Mouse (Mus musculus): ENCODE measurements around the gene Rnh1. TPM values are rescaled to one million over a fixed set of nuclear protein-coding genes. Genes with fewer than 3 reads are reported as not detected.

The Rnh1 gene
- polyA plus RNA-seq, 1 experiment from 2014 or later, result 96.9 TPM

DNA sequence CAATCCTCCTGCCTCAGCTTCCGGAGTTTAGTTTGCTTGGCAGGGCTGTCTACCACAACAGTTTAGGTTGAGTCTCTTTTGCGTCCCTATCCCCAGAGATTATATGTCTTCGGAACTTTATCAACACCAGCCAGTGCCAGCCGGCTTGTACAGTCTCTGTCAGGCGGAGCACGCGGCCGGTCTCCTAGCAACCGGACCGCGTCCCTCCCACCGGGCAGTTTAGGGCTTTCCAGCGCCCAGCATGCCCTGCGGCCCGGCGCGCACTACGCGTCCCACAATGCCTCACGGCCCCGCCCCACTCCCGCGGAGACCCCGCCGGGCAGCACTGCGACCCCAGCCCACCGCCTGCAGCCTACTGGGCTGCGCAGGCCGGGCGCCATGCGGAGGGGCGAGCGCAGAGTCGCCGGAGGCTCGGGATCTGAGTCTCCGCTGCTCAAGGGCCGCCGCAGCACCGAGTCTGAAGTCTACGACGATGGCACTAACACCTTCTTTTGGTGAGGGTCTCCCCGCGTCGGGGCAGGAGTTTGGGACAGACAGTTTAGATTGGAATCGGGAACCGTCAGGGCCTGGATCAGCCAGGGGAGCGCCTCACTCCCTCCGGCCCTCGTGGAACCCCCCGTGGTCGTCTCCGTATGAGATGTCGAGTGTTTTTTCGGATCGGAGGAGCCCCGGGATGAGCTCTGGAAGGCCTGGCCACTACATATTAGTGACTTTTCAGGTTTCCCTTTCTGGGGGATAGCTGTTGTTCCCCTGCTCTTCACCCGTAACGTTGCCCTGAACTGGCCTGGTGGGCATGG lies 41.4 kb downstream of the Rnh1 start:
- H3K4me1 ChIP-seq (ENCODE audit: control insufficient read depth, insufficient read depth, low read length), result peaks cover 13% of the 10 kb centered on the region
- ATAC-seq (replicated peaks; ENCODE audit: extremely low read depth, insufficient read depth, low FRiP score), result peak; percentile 99
- under 1% methylated on average over 59 of the region's 59 CpGs for WGBS
- peak overlapping the region; percentile 98 for H3K9ac ChIP-seq (ENCODE audit: low read length)
- peak overlapping the region; percentile 61; the same call in 1 of the 2 replicates for H3K27ac ChIP-seq (ENCODE audit: low read length)
- H3K36me3 ChIP-seq (ENCODE audit: control insufficient read depth, insufficient read depth), result peaks cover 5% of the 10 kb centered on the region
- no peaks in the 10 kb centered on the region for H3K27me3 ChIP-seq (ENCODE audit: control insufficient read depth, insufficient read depth, low read length)
- H3K4me3 ChIP-seq (ENCODE audit: low read length), result peak overlapping the region; percentile 96
- no peaks in the 10 kb centered on the region for H3K9me3 ChIP-seq (replicated peaks; ENCODE audit: control insufficient read depth, low read length)
- peak overlapping the region; percentile 83 for H3K4me2 ChIP-seq (ENCODE audit: low read depth, low read length)

DNA sequence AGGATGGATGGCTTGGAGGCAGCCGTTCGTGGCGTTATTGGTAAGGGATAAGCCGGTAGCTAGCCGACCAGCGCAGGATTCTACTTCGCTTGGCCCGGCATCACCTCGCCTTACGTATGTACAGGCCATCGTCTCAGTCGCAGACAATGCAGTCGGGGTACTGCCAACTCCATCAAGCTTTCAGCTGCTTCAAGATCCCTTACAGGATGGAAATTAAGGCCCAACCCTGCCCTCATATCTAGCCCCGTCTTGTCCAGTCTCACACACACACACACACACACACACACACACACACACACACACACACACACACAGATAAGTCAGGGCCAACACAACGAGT lies 49.2 kb downstream of the Rnh1 start:
- WGBS, result 4% methylated on average over 15 of the region's 15 CpGs

DNA sequence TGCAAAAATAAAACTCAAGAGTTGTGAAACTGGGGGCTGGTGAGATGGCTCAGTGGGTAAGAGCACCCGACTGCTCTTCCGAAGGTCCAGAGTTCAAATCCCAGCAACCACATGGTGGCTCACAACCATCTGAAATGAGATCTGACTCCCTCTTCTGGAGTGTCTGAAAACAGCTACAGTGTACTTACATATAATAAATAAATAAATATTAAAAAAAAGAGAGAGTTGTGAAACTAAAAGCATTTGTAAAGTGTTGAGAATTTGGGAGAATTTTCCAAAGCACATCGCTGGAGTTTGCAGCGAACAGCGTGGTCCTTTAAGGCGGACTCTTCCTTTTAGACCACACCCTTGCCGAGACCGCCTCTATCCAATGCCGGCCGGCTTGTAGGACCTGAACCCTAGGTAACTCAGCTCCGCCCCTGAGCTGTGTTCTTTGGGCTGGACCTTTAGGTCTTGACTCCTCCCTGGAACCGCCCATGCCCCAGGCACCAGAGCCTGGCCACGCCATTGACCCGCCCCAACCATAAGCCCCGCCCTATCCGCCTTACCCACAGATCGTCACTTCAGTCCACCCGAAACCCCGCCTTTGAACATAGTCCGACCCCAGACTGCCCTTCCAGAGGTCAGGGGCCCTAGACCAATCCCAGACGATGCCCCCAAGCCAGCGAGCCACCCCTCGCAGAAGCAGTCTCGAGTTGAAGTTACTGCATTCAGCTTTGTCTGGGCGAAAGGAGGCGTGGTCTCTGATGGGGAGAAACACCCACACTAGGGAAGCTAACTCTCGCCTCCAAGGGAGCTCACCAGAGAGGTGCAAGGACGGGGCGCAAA lies 49.8 kb downstream of the Rnh1 start:
- whole genome bisulfite sequencing, result 1% methylated on average over 29 of the region's 29 CpGs
- no peaks in the 10 kb centered on the region for H3K9me3 ChIP-seq (replicated peaks; ENCODE audit: control insufficient read depth, low read length)
- peak; percentile 100 for ATAC-seq (replicated peaks; ENCODE audit: extremely low read depth, insufficient read depth, low FRiP score)
- H3K4me1 ChIP-seq (ENCODE audit: control insufficient read depth, insufficient read depth, low read length), result peaks cover 10% of the 10 kb centered on the region
- H3K27ac ChIP-seq (ENCODE audit: low read length), result peak overlapping the region; percentile 93
- peak overlapping the region; percentile 88 for H3K9ac ChIP-seq (ENCODE audit: low read length)
- H3K36me3 ChIP-seq (ENCODE audit: control insufficient read depth, insufficient read depth), result no peaks in the 10 kb centered on the region
- peak overlapping the region; percentile 90 for H3K4me2 ChIP-seq (ENCODE audit: low read depth, low read length)
- H3K27me3 ChIP-seq (ENCODE audit: control insufficient read depth, insufficient read depth, low read length), result no peaks in the 10 kb centered on the region
- peak overlapping the region; percentile 81 for H3K4me3 ChIP-seq (ENCODE audit: low read length)

More for the DNA sequence above, 49.2 kb downstream of the Rnh1 start:
- Histone ChIP-seq H3K4me2 (ENCODE audit: low read depth, low read length) (peak overlapping the region; percentile 90), H3K9ac (ENCODE audit: low read length) (peak overlapping the region; percentile 88), H3K4me3 (ENCODE audit: low read length) (peak overlapping the region; percentile 81), H3K27ac (ENCODE audit: low read length) (peak overlapping the region; percentile 93), H3K27me3 (ENCODE audit: control insufficient read depth, insufficient read depth, low read length) (no peaks in the 10 kb centered on the region), H3K9me3 (replicated peaks; ENCODE audit: control insufficient read depth, low read length) (no peaks in the 10 kb centered on the region), H3K4me1 (ENCODE audit: control insufficient read depth, insufficient read depth, low read length) (peaks cover 10% of the 10 kb centered on the region), H3K36me3 (ENCODE audit: control insufficient read depth, insufficient read depth) (no peaks in the 10 kb centered on the region)
- no peak; the same call in 1 of the 2 replicates for ATAC-seq (replicated peaks; ENCODE audit: extremely low read depth, insufficient read depth, low FRiP score)

DNA sequence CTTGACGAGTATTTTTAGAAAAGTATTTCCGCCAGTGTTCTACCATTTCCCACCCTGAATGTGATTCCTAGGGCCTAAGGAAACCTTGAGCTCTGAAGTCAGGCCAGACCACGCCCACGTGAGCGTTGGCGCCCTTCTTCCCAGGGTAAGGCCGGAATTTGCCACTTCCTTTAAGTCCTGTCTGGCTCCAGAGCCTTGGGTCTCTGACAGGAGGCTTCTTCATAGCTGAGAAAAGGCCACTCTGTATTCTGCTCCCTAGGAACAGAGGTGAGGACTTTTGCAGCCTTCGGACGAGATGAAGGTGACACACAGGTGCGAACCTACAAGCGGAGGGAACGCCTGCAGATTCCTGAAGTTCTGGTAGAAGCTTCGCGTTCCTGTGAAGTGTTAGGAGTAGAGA lies 50.4 kb downstream of the Rnh1 start, which contains the start of gene Ptdss2:
TSS of gene Ptdss2 (plus strand) at position 138 of the 400 bp plus-strand sequence.
- peaks cover 10% of the 10 kb centered on the region for H3K4me1 ChIP-seq (ENCODE audit: control insufficient read depth, insufficient read depth, low read length)
- H3K4me2 ChIP-seq (ENCODE audit: low read depth, low read length), result peak within 1 kb of the TSS; percentile 90
- H3K9ac ChIP-seq (ENCODE audit: low read length), result peak within 1 kb of the TSS; percentile 88
- peak within 1 kb of the TSS; percentile 93 for H3K27ac ChIP-seq (ENCODE audit: low read length)
- H3K36me3 ChIP-seq (ENCODE audit: control insufficient read depth, insufficient read depth), result no peaks in the 10 kb centered on the region
- no peaks in the 10 kb centered on the region for H3K9me3 ChIP-seq (replicated peaks; ENCODE audit: control insufficient read depth, low read length)
- H3K27me3 ChIP-seq (ENCODE audit: control insufficient read depth, insufficient read depth, low read length), result no peaks in the 10 kb centered on the region
- H3K4me3 ChIP-seq (ENCODE audit: low read length), result peak within 1 kb of the TSS; percentile 81
- 41% methylated on average over 14 of the region's 14 CpGs for WGBS
- no peak for ATAC-seq (replicated peaks; ENCODE audit: extremely low read depth, insufficient read depth, low FRiP score)

DNA sequence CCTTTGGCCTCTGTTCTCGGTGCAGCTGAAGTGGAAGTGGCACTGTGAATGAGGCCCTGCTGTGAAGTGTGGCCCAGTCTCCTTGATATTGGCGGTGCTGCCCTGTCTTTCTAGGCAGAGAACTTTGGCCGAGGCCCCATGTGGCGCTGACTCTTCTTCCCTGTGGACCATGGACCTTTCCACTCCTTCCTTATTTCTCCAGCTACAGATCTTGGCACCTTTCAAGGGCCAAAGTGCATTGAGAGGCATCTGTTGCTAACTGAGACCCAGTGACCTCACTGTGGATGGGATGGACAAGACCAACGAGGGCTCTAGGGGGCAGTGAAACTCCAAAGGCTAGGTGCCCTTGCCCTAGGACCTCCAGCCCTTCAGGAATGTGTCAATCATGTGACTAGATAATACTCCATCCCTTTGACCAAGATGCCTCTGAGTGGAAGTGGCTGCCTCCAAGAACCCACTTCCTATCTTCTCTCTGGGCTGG lies 51.6 kb downstream of the Rnh1 start:
- Histone ChIP-seq H3K4me1 (ENCODE audit: control insufficient read depth, insufficient read depth, low read length) (peaks cover 10% of the 10 kb centered on the region), H3K27ac (ENCODE audit: low read length) (no peak overlapping the region), H3K9ac (ENCODE audit: low read length) (no peak overlapping the region), H3K4me2 (ENCODE audit: low read depth, low read length) (no peak overlapping the region), H3K36me3 (ENCODE audit: control insufficient read depth, insufficient read depth) (no peaks in the 10 kb centered on the region), H3K27me3 (ENCODE audit: control insufficient read depth, insufficient read depth, low read length) (no peaks in the 10 kb centered on the region), H3K4me3 (ENCODE audit: low read length) (no peak overlapping the region), H3K9me3 (replicated peaks; ENCODE audit: control insufficient read depth, low read length) (no peaks in the 10 kb centered on the region)
- no peak for ATAC-seq (replicated peaks; ENCODE audit: extremely low read depth, insufficient read depth, low FRiP score)
- 69% methylated on average over 5 of the region's 5 CpGs for WGBS

DNA sequence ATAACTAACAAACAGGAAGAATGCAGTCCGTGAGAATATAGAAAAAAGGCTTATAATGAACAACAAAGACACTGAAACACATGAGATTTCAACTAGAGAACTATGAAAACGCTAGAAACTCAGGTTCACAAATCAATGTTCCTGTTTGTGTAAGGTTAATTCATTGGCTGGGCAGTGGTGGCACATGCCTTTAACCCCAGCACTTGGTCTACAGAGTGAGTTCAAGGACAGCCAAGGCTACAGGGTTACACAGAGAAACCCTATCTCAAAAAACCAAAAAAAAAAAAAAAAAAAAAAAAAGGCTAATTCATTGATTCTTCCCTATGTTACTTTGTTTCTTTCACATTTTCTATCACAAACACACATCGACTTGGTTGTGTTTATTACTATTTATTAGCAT lies 52.1 kb downstream of the Rnh1 start:
- Histone ChIP-seq H3K9me3 (replicated peaks; ENCODE audit: control insufficient read depth, low read length) (no peaks in the 10 kb centered on the region), H3K27ac (ENCODE audit: low read length) (no peak overlapping the region), H3K36me3 (ENCODE audit: control insufficient read depth, insufficient read depth) (no peaks in the 10 kb centered on the region), H3K9ac (ENCODE audit: low read length) (no peak overlapping the region), H3K4me2 (ENCODE audit: low read depth, low read length) (no peak overlapping the region), H3K4me3 (ENCODE audit: low read length) (no peak overlapping the region), H3K27me3 (ENCODE audit: control insufficient read depth, insufficient read depth, low read length) (no peaks in the 10 kb centered on the region), H3K4me1 (ENCODE audit: control insufficient read depth, insufficient read depth, low read length) (peaks cover 7% of the 10 kb centered on the region)
- ATAC-seq (replicated peaks; ENCODE audit: extremely low read depth, insufficient read depth, low FRiP score), result no peak
- 79% methylated on average over 3 of the region's 3 CpGs for WGBS

DNA sequence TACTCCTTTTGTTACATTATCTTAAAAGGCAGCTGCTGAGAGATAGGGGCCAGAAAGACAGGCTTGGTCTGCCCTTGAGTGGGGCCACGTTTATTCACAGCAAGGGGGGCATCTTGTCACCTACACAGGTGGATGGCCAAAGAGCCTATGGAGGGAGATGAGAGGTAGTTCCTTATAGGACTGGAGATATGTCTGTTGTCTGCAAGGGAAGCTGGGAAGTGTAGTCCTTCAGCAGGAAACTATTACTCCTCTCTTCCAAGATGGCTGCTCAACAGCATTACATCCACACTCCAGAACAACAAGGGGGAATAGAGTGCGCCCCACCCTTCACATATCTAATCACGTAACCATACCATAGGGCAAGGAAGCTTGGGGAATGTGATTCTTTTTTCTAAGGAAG lies 53.2 kb downstream of the Rnh1 start:
- WGBS, result 65% methylated on average over 3 of the region's 3 CpGs
- no peaks in the 10 kb centered on the region for H3K27me3 ChIP-seq (ENCODE audit: control insufficient read depth, insufficient read depth, low read length)
- ATAC-seq (replicated peaks; ENCODE audit: extremely low read depth, insufficient read depth, low FRiP score), result no peak
- H3K4me3 ChIP-seq (ENCODE audit: low read length), result no peak overlapping the region
- H3K36me3 ChIP-seq (ENCODE audit: control insufficient read depth, insufficient read depth), result no peaks in the 10 kb centered on the region
- H3K4me1 ChIP-seq (ENCODE audit: control insufficient read depth, insufficient read depth, low read length), result peaks cover 6% of the 10 kb centered on the region
- no peak overlapping the region for H3K4me2 ChIP-seq (ENCODE audit: low read depth, low read length)
- H3K9ac ChIP-seq (ENCODE audit: low read length), result no peak overlapping the region
- H3K27ac ChIP-seq (ENCODE audit: low read length), result no peak overlapping the region
- H3K9me3 ChIP-seq (replicated peaks; ENCODE audit: control insufficient read depth, low read length), result no peaks in the 10 kb centered on the region

DNA sequence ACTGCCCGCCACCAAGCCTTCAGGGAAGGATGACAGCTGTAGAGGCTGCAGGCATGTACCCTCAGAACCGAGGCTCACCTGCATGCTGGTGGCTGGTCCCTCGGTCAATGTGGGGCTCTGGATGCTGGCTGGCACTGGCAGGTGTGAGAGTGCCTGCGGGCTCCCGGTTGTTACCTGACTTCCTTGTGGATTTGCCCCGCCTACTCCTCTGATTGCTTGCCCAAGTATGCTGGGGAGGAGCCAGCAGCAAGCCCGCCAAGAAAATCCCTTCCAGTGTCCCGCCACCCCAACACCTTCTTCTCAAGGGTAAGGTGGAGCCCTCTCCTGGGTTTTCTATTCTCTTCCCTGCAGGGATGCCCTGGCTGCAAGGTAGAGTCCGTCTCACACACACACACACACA lies 55.0 kb downstream of the Rnh1 start, which contains the start of gene Ano9:
TSS of gene Ano9 (minus strand) at position 171 of the 400 bp plus-strand sequence.
- no peaks in the 10 kb centered on the region for H3K27me3 ChIP-seq (ENCODE audit: control insufficient read depth, insufficient read depth, low read length)
- no peak for ATAC-seq (replicated peaks; ENCODE audit: extremely low read depth, insufficient read depth, low FRiP score)
- H3K36me3 ChIP-seq (ENCODE audit: control insufficient read depth, insufficient read depth), result no peaks in the 10 kb centered on the region
- no peak within 1 kb of the TSS for H3K9ac ChIP-seq (ENCODE audit: low read length)
- H3K27ac ChIP-seq (ENCODE audit: low read length), result no peak within 1 kb of the TSS
- peaks cover 6% of the 10 kb centered on the region for H3K4me1 ChIP-seq (ENCODE audit: control insufficient read depth, insufficient read depth, low read length)
- H3K9me3 ChIP-seq (replicated peaks; ENCODE audit: control insufficient read depth, low read length), result no peaks in the 10 kb centered on the region
- no peak within 1 kb of the TSS for H3K4me2 ChIP-seq (ENCODE audit: low read depth, low read length)
- no peak within 1 kb of the TSS for H3K4me3 ChIP-seq (ENCODE audit: low read length)
- WGBS, result 17% methylated on average over 9 of the region's 9 CpGs

DNA sequence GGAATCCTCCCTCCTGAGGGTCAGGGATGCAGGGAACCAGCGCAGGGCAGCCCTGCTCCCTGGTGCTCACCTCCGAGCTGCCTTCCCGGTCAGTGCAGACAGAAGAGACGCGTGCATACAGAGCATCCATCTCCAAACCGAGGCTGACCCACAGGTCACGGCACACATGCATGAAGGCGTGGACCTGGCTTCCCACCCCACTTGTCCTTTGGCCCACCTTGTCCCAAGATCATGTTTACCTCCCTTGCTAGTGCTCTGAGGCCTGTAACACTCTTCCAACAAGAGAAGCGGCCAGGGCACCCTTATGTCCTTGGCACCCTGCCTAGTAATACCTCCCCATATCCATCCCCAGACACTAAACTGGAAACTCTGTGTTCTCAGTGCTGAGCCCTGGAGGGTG lies 56.8 kb downstream of the Rnh1 start:
- H3K27ac ChIP-seq (ENCODE audit: low read length), result no peak overlapping the region
- no peak overlapping the region for H3K9ac ChIP-seq (ENCODE audit: low read length)
- H3K9me3 ChIP-seq (replicated peaks; ENCODE audit: control insufficient read depth, low read length), result no peaks in the 10 kb centered on the region
- no peak for ATAC-seq (replicated peaks; ENCODE audit: extremely low read depth, insufficient read depth, low FRiP score)
- 74% methylated on average over 9 of the region's 9 CpGs for WGBS
- no peaks in the 10 kb centered on the region for H3K4me1 ChIP-seq (ENCODE audit: control insufficient read depth, insufficient read depth, low read length)
- H3K4me2 ChIP-seq (ENCODE audit: low read depth, low read length), result no peak overlapping the region
- no peak overlapping the region for H3K4me3 ChIP-seq (ENCODE audit: low read length)
- H3K36me3 ChIP-seq (ENCODE audit: control insufficient read depth, insufficient read depth), result no peaks in the 10 kb centered on the region
- no peaks in the 10 kb centered on the region for H3K27me3 ChIP-seq (ENCODE audit: control insufficient read depth, insufficient read depth, low read length)

All from heart, embryonic 16.5 days (tissue).